Mouse (Mus musculus) right cerebral cortex, postnatal 36 days (tissue): ENCODE measurements at regions not wholly inside any gene's neighbourhood (a gene's known extent, or its start where the extent isn't known, plus 50 kb on each side); places are given as distances from the start of the nearest gene placed in this dataset.

Experiments
- DNase-seq, 2 experiments: peaks; one replicate each; pipeline ENCODE4 v3.0.0; 2022; ENCODE audit warnings: low spot score in 2 of 2, mixed read lengths in 1 of 2

DNA sequence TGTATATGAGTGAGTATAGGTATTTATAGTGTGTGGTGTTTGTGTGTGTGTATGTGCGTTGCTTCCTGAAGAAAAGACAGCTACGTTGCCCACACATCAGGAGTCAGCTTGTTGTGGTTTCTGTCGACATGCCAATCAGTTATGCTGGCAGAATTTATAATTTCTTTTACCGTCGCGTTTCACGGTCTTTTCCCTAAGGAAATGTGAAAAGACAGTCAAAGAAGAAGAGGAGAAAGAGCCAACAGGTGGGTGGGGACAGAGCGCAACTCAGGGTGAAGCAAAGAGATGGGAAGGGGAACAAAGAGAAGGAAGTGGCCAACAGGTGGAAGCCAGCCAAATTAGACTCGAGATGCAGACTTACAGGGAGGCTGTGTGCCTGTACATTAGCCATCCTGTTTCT is 204.2 kb downstream of the Rpap3 start:
- DNase-seq: no peak

DNA sequence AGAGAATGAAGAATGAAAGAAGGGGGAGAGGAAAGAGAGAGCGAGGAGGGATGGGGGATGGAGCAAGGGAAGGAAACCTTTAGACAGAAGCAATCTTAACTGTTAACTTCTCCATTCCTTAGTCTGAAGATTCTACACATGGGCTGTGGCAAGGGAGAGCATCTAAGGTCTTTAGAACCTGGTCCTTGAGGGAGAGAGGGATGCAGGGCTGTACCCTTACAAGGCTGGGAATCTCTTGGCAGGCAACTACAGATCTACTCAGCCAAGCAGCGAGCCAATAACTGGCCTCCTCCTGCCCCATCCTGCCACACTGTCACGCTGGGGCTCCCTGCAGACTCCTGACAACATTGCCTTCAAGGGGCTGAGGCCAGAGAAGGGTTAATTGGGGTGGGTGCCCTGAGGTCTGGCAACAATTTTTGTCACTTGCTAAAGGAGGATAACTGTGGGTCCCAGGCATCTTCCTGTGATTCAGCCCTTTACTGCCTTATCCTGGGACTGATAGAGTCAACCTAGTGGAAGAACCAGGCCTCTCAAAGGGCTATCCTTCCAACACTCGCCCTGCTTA is 205.7 kb downstream of the Rpap3 start:
- no peak for DNase-seq

DNA sequence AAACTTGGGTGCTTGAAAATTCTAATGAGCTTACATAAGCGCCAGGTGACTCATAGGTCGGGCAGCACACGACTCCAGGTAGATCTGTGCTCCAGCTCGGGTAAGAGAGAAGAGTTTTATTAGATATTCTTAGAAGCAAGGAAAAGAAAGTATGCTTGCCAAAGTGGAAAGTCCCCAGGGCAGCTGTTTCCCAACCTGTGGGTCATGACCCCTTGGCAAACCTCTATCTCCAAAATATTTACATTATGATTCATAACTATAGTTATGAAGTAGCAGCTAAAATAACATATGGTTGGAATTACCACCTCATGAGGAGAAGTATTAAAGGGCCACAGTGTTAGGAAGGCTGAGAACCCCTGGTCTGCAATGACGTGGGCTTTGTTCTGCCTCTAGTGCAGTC is 206.4 kb downstream of the Rpap3 start:
- DNase-seq: no peak

DNA sequence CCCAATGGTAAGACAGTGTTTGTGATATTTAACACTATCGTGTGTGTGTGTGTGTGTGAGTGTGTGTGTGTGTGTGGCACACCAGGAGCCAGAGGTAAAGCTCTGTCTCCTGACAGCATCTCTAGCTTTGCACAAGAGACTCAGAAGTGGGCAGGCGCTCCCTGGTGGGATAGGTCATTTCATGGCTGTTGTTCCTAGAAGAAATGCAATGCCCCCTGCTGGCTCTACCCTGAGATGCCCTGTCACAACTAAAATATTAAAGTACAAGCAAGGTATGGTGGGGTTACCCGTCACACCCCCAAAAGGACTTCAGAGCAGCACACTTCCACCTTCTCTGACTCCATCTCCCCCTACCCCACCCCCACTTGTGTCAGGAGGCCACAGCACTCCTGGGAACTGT is 207.2 kb downstream of the Rpap3 start:
- no peak for DNase-seq

DNA sequence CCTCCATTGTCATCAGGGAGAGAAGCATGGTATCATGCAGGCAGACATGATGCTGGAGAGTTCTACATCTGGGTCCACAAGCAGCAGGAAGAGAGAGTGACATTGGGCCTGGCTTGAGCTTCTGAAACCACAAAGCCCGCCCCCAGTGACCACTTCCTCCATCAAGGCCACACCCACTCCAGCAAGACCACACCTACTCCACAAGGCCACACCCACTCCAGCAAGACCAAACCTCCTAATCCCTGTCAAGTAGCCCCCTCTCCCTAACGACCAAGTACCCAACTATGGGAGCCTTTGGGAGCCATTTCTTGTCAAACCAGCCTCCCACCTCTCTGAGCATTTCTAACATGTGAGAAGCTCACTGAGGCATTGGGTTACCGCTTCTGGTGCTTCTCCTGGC is 209.6 kb downstream of the Rpap3 start:
- no peak for DNase-seq

DNA sequence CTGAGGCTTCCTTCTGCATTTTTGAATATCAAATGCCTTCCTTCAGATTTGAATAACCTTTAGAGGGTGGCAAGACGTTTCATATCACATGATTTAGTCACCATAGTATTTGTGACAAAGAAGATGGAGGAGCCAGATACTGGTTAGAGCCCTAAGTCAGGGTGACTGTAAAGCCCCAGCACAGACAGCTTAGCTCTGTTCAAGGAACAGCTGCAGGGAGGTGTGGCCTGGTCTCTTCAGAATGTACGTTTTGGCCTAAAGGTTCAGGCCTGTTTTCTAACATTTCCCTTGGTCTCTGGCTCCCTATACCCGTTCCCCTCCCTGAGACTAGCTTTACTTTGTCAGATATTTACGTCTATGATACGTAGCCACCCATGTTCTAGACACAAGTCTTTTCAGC is 212.3 kb downstream of the Rpap3 start:
- DNase-seq: no peak

DNA sequence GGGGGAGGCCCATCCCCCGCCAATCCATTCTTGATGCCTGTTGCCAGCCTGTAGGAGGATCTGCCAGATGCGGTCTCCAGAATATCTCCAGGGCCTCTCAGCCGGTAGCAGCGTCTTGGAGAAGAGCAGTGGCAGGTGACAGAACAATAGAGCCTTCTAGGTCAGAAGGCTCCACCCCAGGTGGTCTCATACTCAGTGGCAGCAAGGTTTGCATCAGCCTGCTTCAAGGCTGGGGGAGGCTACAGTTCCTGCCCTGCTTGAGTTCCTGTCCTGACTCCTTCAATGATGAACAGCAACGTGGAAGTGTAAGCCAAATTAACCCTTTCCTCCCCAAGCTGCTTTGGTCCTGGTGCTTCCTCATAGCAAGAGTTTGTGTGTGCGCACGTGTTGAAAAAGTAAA is 213.8 kb downstream of the Rpap3 start:
- no peak for DNase-seq

DNA sequence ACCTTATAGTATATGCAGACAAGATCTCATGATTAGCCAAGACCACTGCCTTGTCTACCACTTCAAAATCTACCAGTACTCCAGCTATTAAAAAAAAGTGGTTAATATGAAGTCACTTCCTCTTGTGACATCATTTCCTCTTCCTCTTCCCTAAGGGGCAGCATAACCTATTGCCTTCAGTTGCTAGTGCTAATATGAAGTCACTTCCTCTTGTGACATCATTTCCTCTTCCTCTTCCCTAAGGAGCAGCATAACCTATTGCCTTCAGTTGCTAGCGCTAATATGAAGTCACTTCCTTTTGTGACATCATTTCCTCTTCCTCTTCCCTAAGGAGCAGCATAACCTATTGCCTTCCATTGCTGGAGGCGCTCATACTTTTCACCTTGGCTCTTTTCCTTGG is 218.2 kb downstream of the Rpap3 start:
- no peak for DNase-seq

DNA sequence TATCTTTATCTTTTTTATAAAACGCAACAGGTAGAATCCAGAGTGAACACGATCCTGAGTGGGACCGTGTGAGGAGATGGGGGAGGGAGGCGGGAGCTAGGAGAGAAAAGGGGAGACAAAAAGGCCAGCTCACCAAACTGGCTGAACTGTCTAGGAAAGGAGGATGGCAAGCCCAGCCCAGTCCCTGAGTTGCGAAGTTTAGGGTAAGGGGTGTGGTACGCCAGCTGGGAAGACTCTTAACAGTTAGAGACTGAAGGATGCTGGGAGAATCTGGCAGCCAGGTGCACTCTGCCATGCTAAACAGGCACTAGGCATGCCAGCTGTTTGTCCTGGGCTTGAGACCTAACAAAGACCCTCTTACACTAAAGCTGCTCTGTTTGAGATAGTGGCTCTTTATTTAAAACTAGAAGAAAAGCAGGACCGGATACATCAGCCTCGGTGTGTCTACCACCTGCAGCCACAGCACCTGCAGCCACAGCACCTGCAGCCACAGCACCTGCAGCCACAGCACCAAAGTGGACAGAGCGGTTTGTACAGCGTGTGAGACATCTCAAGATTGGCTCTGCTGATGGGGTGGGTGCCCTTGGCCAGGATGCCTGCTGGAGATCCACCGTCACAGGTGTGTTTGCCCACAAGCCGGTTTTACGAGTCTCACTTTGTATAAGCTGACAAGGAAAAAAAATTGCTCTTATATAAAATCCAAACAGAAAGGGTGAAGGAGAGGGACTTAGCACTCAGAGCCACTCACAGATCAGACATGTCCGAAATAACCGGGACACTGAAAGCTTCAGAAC is 225.1 kb upstream of the Amigo2 start:
- no peak for DNase-seq

DNA sequence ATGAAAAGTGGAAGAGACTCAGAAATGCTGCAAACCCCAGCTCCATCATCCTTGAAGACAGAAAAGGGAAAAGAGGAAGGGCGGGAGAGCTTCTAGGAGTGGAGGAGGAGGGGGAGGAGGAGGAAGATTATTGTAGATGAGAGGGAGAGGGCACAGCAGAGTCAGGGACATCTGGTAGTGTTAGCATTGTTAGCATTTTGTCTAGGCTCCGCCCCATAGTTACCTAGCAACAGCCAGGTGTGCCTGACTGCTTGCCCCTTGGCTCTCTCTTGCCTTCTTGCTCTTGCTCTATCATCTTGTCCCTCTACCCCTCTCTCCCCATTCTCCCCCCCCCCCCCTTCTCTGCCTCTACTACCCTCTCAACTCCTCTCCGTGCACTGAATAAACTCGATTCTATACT is 224.4 kb upstream of the Amigo2 start:
- no peak for DNase-seq

DNA sequence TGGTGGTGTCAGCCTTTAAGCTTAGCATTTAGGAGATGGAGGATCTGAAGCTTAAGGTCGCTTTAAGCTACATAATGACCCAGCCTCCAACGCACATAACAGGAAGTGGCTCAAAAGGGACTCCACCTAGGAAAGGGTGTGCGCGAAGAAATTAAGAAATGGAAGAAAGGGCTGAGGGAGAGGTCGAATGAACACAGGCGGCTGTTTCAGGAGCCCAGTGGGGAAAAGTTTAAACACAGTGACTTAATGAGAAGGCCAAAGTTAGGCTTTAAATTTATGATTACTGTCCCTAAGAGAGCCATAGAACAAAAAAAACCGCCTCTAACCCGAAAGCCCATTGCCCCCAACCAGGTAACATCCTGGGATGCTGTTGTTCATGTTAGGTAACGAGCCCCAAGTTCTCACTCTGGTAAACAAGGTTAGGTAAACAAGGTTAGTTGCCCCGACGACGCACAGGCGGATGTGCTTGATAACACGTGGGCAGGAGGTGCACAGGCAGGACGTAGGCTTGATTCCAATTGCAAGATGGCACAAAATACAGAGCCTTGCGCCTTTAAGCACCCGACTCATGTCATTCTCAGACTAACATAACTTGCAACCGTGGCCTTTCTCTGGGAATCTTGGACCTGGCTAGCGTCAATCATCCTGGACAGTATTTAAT is 222.7 kb upstream of the Amigo2 start:
- DNase-seq: no peak

DNA sequence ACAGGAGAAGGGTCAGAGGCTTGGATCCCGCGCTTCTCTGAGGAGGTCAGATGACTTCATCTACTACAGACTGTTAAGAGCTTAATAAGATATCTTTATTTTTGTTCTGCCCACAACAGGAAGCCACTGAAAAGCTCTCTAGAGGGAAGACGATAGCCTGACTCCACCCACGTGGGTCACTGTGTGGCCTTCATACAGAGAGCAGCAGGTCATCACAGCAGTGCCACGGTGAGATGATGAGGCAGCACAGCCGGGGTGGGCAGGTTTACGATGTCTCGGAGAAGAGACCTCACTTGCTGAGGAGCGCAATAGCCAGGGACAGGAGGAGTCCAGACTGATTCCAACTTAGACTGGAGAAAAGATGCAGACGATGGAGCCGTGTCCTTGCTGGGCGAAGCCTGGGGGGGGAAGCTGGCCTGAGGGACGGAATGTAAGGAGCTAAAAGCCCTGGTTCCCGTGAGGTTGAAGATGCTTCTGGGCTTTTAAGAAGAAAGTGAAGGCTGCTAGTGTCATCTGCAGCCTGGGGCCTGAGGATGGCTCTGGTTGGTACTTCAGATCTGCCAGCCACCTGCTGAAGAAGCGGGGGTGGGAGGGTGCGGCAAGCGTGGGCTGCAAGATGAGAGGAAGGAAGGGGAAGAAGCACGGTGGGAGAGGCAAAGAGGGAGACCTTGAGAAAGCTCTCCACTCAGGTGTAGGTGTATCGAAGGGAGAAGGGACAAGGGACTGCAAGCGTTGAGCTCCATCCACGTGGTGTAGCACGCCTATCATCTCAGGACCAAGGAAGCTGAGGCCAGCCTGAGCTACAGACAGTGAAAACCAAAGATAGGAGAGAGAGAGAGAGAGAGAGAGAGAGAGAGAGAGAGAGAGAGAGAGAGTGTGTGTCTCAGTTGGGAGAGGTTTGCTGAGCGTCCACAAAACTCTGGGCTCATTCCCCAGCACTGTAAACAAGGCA is 221.9 kb upstream of the Amigo2 start:
- no peak for DNase-seq

DNA sequence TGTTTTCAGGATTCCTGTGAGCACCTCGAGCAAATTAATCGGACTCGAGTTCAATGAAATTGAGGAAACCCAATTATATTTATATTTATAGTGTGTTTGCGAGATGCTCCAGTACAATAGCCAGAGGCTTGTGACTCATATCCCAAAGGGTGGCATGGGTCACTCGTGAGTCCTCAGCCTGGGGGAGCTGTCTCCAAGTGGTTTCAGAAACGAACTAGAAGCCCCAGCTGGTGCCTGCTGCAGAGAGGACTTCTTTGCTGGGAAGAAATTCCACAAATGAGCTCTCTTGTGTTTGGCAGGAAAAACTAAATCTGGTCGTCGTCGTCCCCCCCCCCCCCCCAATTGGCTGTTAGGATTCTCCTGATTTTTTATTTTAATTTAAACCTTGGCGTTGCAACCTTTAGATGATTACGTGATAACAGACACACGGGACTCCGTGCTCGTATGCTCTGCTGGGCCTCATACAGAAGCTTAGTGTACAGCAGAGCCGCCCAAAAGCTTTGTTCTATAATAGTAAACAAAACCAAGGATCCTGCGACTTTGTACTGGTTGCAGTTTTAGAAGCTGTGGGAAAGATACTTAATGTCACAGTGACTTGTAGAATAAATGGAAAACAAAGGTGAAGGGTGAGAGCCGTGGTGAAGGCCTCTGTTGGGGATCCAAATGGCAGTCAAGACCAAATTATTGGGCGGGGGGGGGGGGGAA is 220.8 kb upstream of the Amigo2 start:
- no peak for DNase-seq

DNA sequence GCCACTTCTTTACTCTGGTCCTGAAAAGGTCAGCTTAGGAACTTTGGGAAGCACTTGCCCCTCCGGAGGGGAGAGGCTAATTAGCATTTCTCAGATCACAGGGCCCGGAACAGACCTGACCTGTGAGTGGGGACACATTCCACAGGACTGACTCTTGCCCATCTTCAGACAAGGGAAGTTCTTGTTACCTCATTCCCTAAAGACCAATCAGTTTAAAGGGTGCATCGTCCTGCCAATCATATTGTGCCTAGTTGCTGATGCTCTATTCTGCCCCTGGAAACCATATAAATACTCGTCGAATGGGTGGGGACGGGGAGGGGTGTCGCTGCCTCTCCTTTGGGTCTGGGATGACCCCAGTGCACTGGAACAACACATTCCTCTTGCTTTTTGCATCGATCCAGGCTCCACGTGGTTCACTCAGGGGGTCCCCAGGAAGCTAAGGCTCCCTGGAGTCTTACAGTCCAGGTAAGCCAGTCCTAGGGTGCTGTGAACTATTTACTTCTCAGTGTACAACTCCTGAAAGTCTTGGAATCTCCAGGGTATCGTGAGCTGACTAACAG is 219.9 kb upstream of the Amigo2 start:
- DNase-seq: no peak

DNA sequence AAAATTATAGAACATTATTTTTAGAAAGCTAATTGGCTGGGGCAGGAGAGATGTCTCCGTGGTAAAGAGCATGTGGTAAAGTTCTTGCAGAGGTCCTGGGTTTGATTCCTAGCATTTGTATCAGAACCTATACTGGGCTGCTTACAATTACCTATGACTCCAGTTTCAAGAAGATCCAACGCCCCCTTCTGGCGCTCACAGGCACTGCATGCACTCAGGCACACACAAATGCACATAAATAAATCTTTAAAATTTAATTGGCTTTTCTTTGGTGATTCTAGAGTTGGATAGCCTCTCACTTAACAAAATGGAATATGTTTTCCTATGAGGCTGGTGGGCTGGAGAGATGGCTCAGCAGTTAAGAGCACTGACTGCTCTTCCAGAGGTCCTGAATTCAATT is 219.0 kb upstream of the Amigo2 start:
- DNase-seq: no peak

DNA sequence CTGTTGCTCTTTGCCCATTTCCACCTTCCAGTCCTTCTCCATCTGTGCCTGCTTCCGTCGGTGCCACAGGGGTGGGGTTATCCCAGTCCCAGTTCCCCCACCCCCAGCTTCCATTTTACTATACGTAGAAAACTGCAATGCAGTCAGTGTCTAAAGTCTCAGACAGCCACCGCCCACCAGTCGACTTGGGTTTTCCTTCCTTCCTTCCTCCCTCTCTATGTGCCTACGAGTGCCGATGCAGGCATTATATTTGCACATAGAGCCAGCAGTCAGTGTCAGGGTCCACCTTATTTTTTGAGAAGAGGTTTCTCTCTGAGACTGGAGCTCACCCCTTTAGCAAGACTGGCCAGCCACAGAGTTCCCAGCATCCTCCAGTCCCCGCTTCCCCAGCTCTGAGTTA is 218.3 kb upstream of the Amigo2 start:
- no peak for DNase-seq

DNA sequence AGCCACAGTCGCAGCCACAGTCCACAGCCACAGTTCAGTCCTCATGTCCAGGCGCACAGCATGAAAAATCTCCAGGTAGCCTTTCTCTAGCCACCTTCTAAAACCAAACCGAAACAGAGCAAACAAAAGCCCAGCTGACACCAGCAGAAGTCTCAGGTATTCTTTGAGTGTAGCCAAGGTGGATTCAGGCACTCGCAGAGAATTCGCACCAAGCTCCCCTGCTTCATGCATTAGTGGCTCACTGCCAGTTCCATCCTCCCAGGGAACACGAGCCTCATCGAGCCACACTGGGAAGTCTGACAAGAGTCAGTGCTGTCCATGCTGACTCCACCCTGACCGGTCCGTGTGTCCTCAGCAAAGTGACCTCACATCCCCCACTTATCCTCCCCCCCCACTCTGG is 217.7 kb upstream of the Amigo2 start:
- no peak for DNase-seq

DNA sequence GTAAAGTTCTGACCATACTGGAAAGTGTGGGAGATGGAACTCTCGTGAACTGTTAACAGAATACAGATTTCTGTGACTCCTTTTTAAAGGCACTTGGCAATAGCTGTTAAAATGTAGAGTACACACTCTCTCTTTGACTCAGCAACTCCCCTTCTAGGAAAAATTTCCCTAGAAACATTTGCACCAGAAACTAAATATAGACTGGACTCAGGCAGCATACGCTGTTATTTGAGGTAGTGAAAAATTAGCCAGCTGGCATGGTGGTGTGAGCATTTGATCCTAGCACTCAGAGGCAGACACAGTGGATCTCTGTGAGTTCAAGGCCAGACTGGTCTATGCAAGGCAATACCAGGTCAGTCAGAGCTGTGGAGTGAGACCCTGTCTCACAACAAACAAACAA is 215.5 kb upstream of the Amigo2 start:
- peak in 1 of 2 experiments; percentile 12 for DNase-seq

DNA sequence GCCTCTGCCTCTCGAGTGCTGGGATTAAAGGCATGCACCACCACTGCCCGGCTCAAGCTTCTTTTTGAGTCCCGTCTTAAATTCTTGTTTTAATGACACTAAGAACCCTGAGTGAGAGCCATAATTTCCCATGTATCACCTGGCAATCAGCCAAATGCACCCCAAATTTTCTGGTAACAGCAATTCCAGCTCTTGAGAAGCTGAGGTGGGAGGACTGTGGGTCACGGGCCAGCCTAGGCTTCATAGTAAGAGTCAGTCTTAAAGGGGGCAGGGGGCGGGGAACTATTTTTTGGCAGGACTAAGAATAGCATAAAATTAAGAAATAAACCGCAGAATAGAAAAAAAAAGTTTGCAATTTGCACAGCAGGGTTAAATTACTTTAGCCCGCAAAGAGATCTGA is 214.9 kb upstream of the Amigo2 start:
- DNase-seq: no peak

DNA sequence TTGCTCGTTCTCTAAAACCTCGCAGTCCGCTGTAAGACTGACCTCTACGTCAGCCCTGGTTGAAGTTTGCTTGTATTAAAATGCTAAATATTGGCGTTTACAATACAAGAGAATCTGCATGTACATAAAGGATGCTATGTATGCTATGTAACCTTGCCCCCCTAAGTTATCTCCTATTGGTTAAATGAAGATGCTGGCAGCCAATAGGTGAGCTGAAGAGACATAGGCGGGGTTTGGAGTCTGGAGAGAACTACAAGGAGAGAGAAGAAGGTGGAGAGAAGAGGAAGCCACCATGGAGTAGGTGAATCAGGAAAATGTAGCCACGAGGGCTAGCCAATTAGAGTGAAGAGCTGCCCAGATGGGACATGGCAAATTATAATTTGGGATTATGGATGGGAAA is 214.0 kb upstream of the Amigo2 start:
- no peak for DNase-seq

DNA sequence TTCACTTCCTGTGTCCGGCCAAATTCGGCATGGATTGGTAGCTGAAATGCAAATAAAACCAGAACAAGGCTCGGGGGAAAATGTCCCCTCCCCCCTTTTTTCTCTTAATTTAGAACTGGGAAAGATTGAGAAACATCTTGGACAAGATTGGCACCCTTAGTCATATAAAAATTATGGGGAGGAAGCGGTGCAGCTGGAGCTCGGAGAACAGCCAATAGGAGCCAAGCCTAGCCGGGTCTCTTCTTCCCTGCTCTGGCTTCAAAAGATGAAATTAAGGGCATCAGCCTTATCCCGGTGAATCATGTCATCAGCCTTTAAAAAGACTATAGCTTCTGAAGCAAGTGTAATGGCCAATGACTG is 213.3 kb upstream of the Amigo2 start:
- no peak for DNase-seq
